Mouse (Mus musculus): ENCODE measurements around the gene Sync. TPM values are rescaled to one million over a fixed set of nuclear protein-coding genes. Genes with fewer than 3 reads are reported as not detected.
A peak's percentile ranks its signal among the peaks of the same experiment; 100 is the strongest.

Sync gene
- polyA plus RNA-seq, 1 experiment from 2014 or later = 1.7 TPM

DNA sequence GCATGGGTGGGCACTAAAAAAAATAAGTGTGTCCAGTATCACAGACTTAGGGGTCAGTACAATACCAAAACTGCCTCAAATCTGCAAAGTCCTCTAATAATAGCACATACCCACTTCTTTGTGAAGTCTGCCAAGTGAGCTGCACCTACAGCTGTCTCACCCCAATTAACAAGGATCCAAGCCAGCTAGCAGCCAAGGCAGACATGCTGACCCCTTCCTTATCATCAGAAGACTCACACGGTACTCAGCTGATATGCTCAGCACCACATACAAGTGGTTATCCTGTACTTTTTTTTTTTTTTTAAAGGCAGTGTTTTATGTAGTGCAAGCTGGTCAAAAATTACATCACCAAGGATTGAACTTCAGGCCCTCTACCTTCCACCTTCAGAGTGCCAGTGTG, 16.9 kb downstream of the Sync start:
- Histone ChIP-seq H3K4me1 (ENCODE audit: control insufficient read depth, insufficient read depth, low read depth, low read length) (no peaks in the 10 kb centered on the region), H3K27ac (ENCODE audit: low read depth, low read length) (no peak overlapping the region), H3K9me3 (ENCODE audit: control insufficient read depth, low read length) (no peaks in the 10 kb centered on the region), H3K27me3 (replicated peaks; ENCODE audit: control insufficient read depth, insufficient read depth, low read length) (no peaks in the 10 kb centered on the region), H3K4me3 (ENCODE audit: low read length) (no peak overlapping the region), H3K36me3 (ENCODE audit: control insufficient read depth, insufficient read depth, low read length) (peaks cover 15% of the 10 kb centered on the region), H3K9ac (ENCODE audit: low read depth, low read length) (no peak overlapping the region), H3K4me2 (ENCODE audit: low read length) (no peak overlapping the region)
- ATAC-seq = no peak
- WGBS = 73% methylated on average over 1 of the region's 1 CpGs

DNA sequence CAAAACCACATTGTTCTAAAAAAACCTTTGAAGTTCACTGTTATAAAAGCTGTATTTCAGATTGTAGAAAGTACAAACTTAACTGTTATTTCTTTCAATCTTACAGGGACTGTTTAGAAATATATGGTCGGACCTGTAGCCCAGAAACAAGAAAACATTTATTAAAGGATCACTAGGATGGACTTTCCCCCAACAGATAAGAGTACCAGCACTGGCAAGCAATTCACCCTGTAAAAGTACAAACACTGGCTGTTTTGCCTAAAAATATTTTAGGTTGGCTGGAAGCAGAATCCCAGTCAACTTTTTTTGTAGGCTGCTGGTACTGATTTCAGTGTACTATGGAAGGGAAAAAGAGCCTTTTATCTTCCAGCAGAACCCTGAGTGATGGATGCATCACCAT, 20.5 kb downstream of the Sync start:
- H3K27ac ChIP-seq (ENCODE audit: low read depth, low read length) = no peak overlapping the region
- no peak for ATAC-seq
- H3K9ac ChIP-seq (ENCODE audit: low read depth, low read length) = no peak overlapping the region
- WGBS = 96% methylated on average over 1 of the region's 1 CpGs
- H3K27me3 ChIP-seq (replicated peaks; ENCODE audit: control insufficient read depth, insufficient read depth, low read length) = no peaks in the 10 kb centered on the region
- H3K4me2 ChIP-seq (ENCODE audit: low read length) = no peak overlapping the region
- no peaks in the 10 kb centered on the region for H3K4me1 ChIP-seq (ENCODE audit: control insufficient read depth, insufficient read depth, low read depth, low read length)
- no peaks in the 10 kb centered on the region for H3K9me3 ChIP-seq (ENCODE audit: control insufficient read depth, low read length)
- H3K4me3 ChIP-seq (ENCODE audit: low read length) = no peak overlapping the region
- peaks cover 24% of the 10 kb centered on the region for H3K36me3 ChIP-seq (ENCODE audit: control insufficient read depth, insufficient read depth, low read length)

DNA sequence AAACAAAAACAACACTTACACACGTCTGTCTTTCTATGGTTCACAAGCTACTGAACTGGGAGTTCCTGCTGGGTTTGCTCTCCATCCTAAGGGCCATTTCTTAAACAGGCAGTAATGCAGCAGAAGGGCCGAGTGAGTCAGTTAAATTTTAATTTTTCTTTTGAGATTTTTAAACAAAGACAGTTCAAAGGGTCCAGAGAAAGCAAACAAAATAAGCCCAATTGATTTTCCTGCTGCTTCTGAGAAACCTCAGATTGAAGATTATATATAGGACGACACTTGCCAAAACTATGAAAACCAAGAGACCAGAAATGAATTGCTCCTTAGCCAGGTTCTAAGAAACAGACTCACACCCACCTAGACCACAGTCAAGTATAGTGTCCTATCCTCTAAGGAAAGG, 26.5 kb downstream of the Sync start:
- H3K27ac ChIP-seq (ENCODE audit: low read depth, low read length) = no peak overlapping the region
- ATAC-seq = no peak
- whole genome bisulfite sequencing = 82% methylated on average over 3 of the region's 3 CpGs

DNA sequence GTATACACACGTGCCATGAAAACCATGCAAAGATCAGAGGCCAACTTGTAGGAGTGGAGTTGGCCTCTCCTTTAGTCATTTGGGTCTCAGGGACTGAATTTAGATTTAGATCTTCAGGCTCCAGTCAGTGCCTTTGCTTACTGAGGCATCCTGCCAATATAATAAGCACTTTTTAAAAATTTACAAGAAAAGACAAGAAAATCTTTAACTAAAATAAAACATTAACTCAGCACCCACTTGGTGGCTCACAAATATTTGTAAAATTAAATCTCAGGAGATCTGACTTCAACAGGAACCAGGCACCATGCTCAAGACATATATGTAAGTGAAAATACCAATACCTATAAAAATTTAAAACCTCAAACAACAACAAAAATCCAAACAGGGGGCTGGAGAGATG, 33.5 kb downstream of the Sync start:
- ATAC-seq = no peak
- H3K4me2 ChIP-seq (ENCODE audit: low read length) = no peak overlapping the region
- no peak overlapping the region for H3K4me3 ChIP-seq (ENCODE audit: low read length)
- no peaks in the 10 kb centered on the region for H3K4me1 ChIP-seq (ENCODE audit: control insufficient read depth, insufficient read depth, low read depth, low read length)
- no peaks in the 10 kb centered on the region for H3K9me3 ChIP-seq (ENCODE audit: control insufficient read depth, low read length)
- H3K27ac ChIP-seq (ENCODE audit: low read depth, low read length) = no peak overlapping the region
- H3K9ac ChIP-seq (ENCODE audit: low read depth, low read length) = no peak overlapping the region
- 95% methylated on average over 1 of the region's 1 CpGs for WGBS
- H3K36me3 ChIP-seq (ENCODE audit: control insufficient read depth, insufficient read depth, low read length) = peaks cover 38% of the 10 kb centered on the region
- H3K27me3 ChIP-seq (replicated peaks; ENCODE audit: control insufficient read depth, insufficient read depth, low read length) = no peaks in the 10 kb centered on the region

More for the DNA sequence above, 26.5 kb downstream of the Sync start:
- no peak overlapping the region for H3K4me2 ChIP-seq (ENCODE audit: low read length)
- H3K27me3 ChIP-seq (replicated peaks; ENCODE audit: control insufficient read depth, insufficient read depth, low read length) = no peaks in the 10 kb centered on the region
- no peak overlapping the region for H3K9ac ChIP-seq (ENCODE audit: low read depth, low read length)
- no peaks in the 10 kb centered on the region for H3K4me1 ChIP-seq (ENCODE audit: control insufficient read depth, insufficient read depth, low read depth, low read length)
- no peak overlapping the region for H3K4me3 ChIP-seq (ENCODE audit: low read length)
- peaks cover 38% of the 10 kb centered on the region for H3K36me3 ChIP-seq (ENCODE audit: control insufficient read depth, insufficient read depth, low read length)
- no peaks in the 10 kb centered on the region for H3K9me3 ChIP-seq (ENCODE audit: control insufficient read depth, low read length)

- no peak overlapping the region for H3K4me2 ChIP-seq (ENCODE audit: low read length)
- H3K27ac ChIP-seq (ENCODE audit: low read depth, low read length) = no peak overlapping the region
- no peak overlapping the region for H3K4me3 ChIP-seq (ENCODE audit: low read length)
- no peaks in the 10 kb centered on the region for H3K27me3 ChIP-seq (replicated peaks; ENCODE audit: control insufficient read depth, insufficient read depth, low read length)
- H3K4me1 ChIP-seq (ENCODE audit: control insufficient read depth, insufficient read depth, low read depth, low read length) = no peaks in the 10 kb centered on the region
- WGBS = 94% methylated on average over 5 of the region's 5 CpGs
- H3K9me3 ChIP-seq (ENCODE audit: control insufficient read depth, low read length) = no peaks in the 10 kb centered on the region
- H3K36me3 ChIP-seq (ENCODE audit: control insufficient read depth, insufficient read depth, low read length) = peaks cover 32% of the 10 kb centered on the region
- ATAC-seq = no peak
- no peak overlapping the region for H3K9ac ChIP-seq (ENCODE audit: low read depth, low read length)
Measured at GRCm38 (mm10) chr4:129322042-129322441, 34.6 kb downstream of the Sync start.

- ATAC-seq = no peak
- no peak overlapping the region for H3K9ac ChIP-seq (ENCODE audit: low read depth, low read length)
- no peak overlapping the region for H3K4me2 ChIP-seq (ENCODE audit: low read length)
- peaks cover 30% of the 10 kb centered on the region for H3K36me3 ChIP-seq (ENCODE audit: control insufficient read depth, insufficient read depth, low read length)
- no peak overlapping the region for H3K27ac ChIP-seq (ENCODE audit: low read depth, low read length)
- H3K4me3 ChIP-seq (ENCODE audit: low read length) = no peak overlapping the region
- WGBS = 96% methylated on average over 1 of the region's 1 CpGs
- no peaks in the 10 kb centered on the region for H3K27me3 ChIP-seq (replicated peaks; ENCODE audit: control insufficient read depth, insufficient read depth, low read length)
- no peaks in the 10 kb centered on the region for H3K4me1 ChIP-seq (ENCODE audit: control insufficient read depth, insufficient read depth, low read depth, low read length)
- no peaks in the 10 kb centered on the region for H3K9me3 ChIP-seq (ENCODE audit: control insufficient read depth, low read length)
Measured at GRCm38 (mm10) chr4:129323491-129323890, 36.1 kb downstream of the Sync start.

GRCm38 (mm10) chr4:129324756-129325155, 37.3 kb downstream of the Sync start:
- Histone ChIP-seq H3K9me3 (ENCODE audit: control insufficient read depth, low read length) (no peaks in the 10 kb centered on the region), H3K36me3 (ENCODE audit: control insufficient read depth, insufficient read depth, low read length) (peaks cover 29% of the 10 kb centered on the region), H3K27ac (ENCODE audit: low read depth, low read length) (no peak overlapping the region)

GRCm38 (mm10) chr4:129326191-129326590, 38.8 kb downstream of the Sync start:
- H3K27me3 ChIP-seq (replicated peaks; ENCODE audit: control insufficient read depth, insufficient read depth, low read length) = no peaks in the 10 kb centered on the region
- H3K9me3 ChIP-seq (ENCODE audit: control insufficient read depth, low read length) = no peaks in the 10 kb centered on the region
- no peak overlapping the region for H3K27ac ChIP-seq (ENCODE audit: low read depth, low read length)
- H3K4me2 ChIP-seq (ENCODE audit: low read length) = no peak overlapping the region
- ATAC-seq = no peak
- 84% methylated on average over 1 of the region's 1 CpGs for WGBS
- peaks cover 18% of the 10 kb centered on the region for H3K36me3 ChIP-seq (ENCODE audit: control insufficient read depth, insufficient read depth, low read length)
- H3K9ac ChIP-seq (ENCODE audit: low read depth, low read length) = no peak overlapping the region
- no peak overlapping the region for H3K4me3 ChIP-seq (ENCODE audit: low read length)
- peaks cover under 1% of the 10 kb centered on the region; the same call in 1 of the 2 replicates for H3K4me1 ChIP-seq (ENCODE audit: control insufficient read depth, insufficient read depth, low read depth, low read length)

More at GRCm38 (mm10) chr4:129324756-129325155, 37.3 kb downstream of the Sync start:
- no peaks in the 10 kb centered on the region for H3K4me1 ChIP-seq (ENCODE audit: control insufficient read depth, insufficient read depth, low read depth, low read length)
- ATAC-seq = no peak
- no peak overlapping the region for H3K4me2 ChIP-seq (ENCODE audit: low read length)
- H3K9ac ChIP-seq (ENCODE audit: low read depth, low read length) = no peak overlapping the region
- H3K4me3 ChIP-seq (ENCODE audit: low read length) = no peak overlapping the region
- 88% methylated on average over 1 of the region's 1 CpGs for WGBS
- no peaks in the 10 kb centered on the region for H3K27me3 ChIP-seq (replicated peaks; ENCODE audit: control insufficient read depth, insufficient read depth, low read length)

- Histone ChIP-seq H3K9ac (ENCODE audit: low read depth, low read length) (no peak overlapping the region), H3K4me2 (ENCODE audit: low read length) (peak overlapping the region; percentile 65), H3K4me3 (ENCODE audit: low read length) (no peak overlapping the region), H3K4me1 (ENCODE audit: control insufficient read depth, insufficient read depth, low read depth, low read length) (peaks cover 22% of the 10 kb centered on the region), H3K27me3 (replicated peaks; ENCODE audit: control insufficient read depth, insufficient read depth, low read length) (no peaks in the 10 kb centered on the region), H3K9me3 (ENCODE audit: control insufficient read depth, low read length) (no peaks in the 10 kb centered on the region), H3K27ac (ENCODE audit: low read depth, low read length) (no peak overlapping the region), H3K36me3 (ENCODE audit: control insufficient read depth, insufficient read depth, low read length) (peaks cover 10% of the 10 kb centered on the region)
- 21% methylated on average over 1 of the region's 1 CpGs for WGBS
- no peak for ATAC-seq
Measured at GRCm38 (mm10) chr4:129332846-129333245, 45.4 kb downstream of the Sync start.
